Mouse (Mus musculus) forebrain, embryonic 11.5 days (tissue): ENCODE data around the gene Gm4922. TPM values are rescaled to one million over a fixed set of nuclear protein-coding genes. Genes with fewer than 3 reads are reported as not detected.
A peak's percentile ranks its signal among the peaks of the same experiment; 100 is the strongest.

Experiments used
- ATAC-seq: fragments of 200-750 bp; cut with Nextera tagmentation; replicated peaks from 2 replicates; pipeline ENCODE4 v1.8.0; 2017; ENCODE audit warnings: moderate TSS enrichment; ENCODE audit not compliant: low FRiP score
- DNase-seq: peaks from one replicate; pipeline ENCODE4 v3.0.0-alpha.2; 2017; ENCODE audit warnings: low spot score
- H3K27ac ChIP-seq: fragments of 300-500 bp; sonication (generic); 2 replicates; pipeline ENCODE4 v1.5.1; 2014; ENCODE audit warnings: low read depth, low read length
- H3K27me3 ChIP-seq: fragments of 300-500 bp; sonication (generic); 2 replicates; pipeline ENCODE4 v1.6.1; 2014; ENCODE audit warnings: mild to moderate bottlenecking, low read length, mixed read lengths; ENCODE audit not compliant: control insufficient read depth, insufficient read depth
- H3K36me3 ChIP-seq: fragments of 300-500 bp; sonication (generic); 2 replicates; pipeline ENCODE4 v1.6.1; 2014; ENCODE audit warnings: mild to moderate bottlenecking, low read length, moderate library complexity, mixed read lengths; ENCODE audit not compliant: control insufficient read depth, insufficient read depth
- H3K4me1 ChIP-seq: fragments of 300-500 bp; sonication (generic); replicated peaks from 2 replicates; pipeline ENCODE4 v1.6.1; 2014; ENCODE audit warnings: low read length, mixed read lengths; ENCODE audit not compliant: control insufficient read depth, insufficient read depth
- H3K4me2 ChIP-seq: fragments of 300-500 bp; sonication (generic); 2 replicates; pipeline ENCODE4 v1.6.1; 2014; ENCODE audit warnings: low read depth, mild to moderate bottlenecking, low read length, moderate library complexity, mixed read lengths; ENCODE audit not compliant: severe bottlenecking
- H3K4me3 ChIP-seq: fragments of 300-500 bp; sonication (generic); 2 replicates; pipeline ENCODE4 v1.5.1; 2014; ENCODE audit warnings: low read depth, low read length
- H3K9ac ChIP-seq: fragments of 300-500 bp; sonication (generic); 2 replicates; pipeline ENCODE4 v1.6.1; 2014; ENCODE audit warnings: low read length
- H3K9me3 ChIP-seq: fragments of 300-500 bp; sonication (generic); 2 replicates; pipeline ENCODE4 v1.6.1; 2016; ENCODE audit warnings: low read length, mixed read lengths; ENCODE audit not compliant: control insufficient read depth
- WGBS: fragments of 180-500 bp; shearing (Covaris S2); extraction: QIAGEN DNeasy Blood & Tissue Kit; methylation state at CpG from one replicate; pipeline ENCODE4 v1.1.7; 2014; 5-methylcytosine and 5-hydroxymethylcytosine counted together
- polyA plus RNA-seq: library from polyadenylated mRNA; unstranded; fragments of >200 nt; fragmentation: Nextera tagmentation; extraction: Ambion mirVana; gene quantifications from 2 replicates; pipeline ENCODE4 v1.2.1, GENCODE M21; 2014

The Gm4922 gene
- polyA plus RNA-seq, 1 experiment from 2014 or later, result 0.28 TPM

- Histone ChIP-seq H3K27me3 (no peaks in the 10 kb centered on the region), H3K4me1 (no peaks in the 10 kb centered on the region), H3K27ac (no peak within 1 kb of the TSS), H3K36me3 (no peaks in the 10 kb centered on the region), H3K4me3 (peak within 1 kb of the TSS; percentile 57), H3K9me3 (no peaks in the 10 kb centered on the region), H3K9ac (peak within 1 kb of the TSS; percentile 56), H3K4me2 (peak within 1 kb of the TSS; percentile 95)
- 2% methylated on average over 50 of the region's 50 CpGs for WGBS
- DNase-seq (peak; percentile 81), ATAC-seq (peak; percentile 77)
Measured at GRCm38 (mm10) chr10:18743286-18744142, 43.1 kb downstream of the Gm4922 start, which contains the start of gene Arfgef3. Gene Arfgef3, minus strand, starts transcription at chr10:18743949.

GRCm38 (mm10) chr10:18742086-18742485 lies 44.5 kb downstream of the Gm4922 start:
- no peak overlapping the region for H3K4me3 ChIP-seq
- no peaks in the 10 kb centered on the region for H3K36me3 ChIP-seq
- H3K27me3 ChIP-seq, result no peaks in the 10 kb centered on the region
- DNase-seq (no peak), ATAC-seq (no peak)
- no peak overlapping the region for H3K9ac ChIP-seq
- H3K4me1 ChIP-seq, result no peaks in the 10 kb centered on the region
- H3K9me3 ChIP-seq, result no peaks in the 10 kb centered on the region
- 77% methylated on average over 6 of the region's 6 CpGs for WGBS
- no peak overlapping the region for H3K27ac ChIP-seq
- no peak overlapping the region for H3K4me2 ChIP-seq

GRCm38 (mm10) chr10:18741024-18741423 lies 45.6 kb downstream of the Gm4922 start:
- Histone ChIP-seq H3K9me3 (no peaks in the 10 kb centered on the region), H3K4me3 (no peak overlapping the region), H3K36me3 (no peaks in the 10 kb centered on the region), H3K9ac (no peak overlapping the region), H3K4me2 (no peak overlapping the region), H3K27me3 (no peaks in the 10 kb centered on the region), H3K4me1 (no peaks in the 10 kb centered on the region), H3K27ac (no peak overlapping the region)
- DNase-seq, result no peak
- whole genome bisulfite sequencing, result 84% methylated on average over 8 of the region's 8 CpGs
- ATAC-seq, result no peak

Other genes with a start within 250 kb of the Gm4922 start
- gene Hebp2, start 240.7 kb downstream of the Gm4922 start, polyA plus RNA-seq, result 10.3 and 12.0 TPM in 2 replicates
- gene Arfgef3, start 42.8 kb downstream of the Gm4922 start, polyA plus RNA-seq, result 1.3 and 1.4 TPM in 2 replicates
- 11.4 and 11.8 TPM in 2 replicates for gene Perp, start 58.2 kb upstream of the Gm4922 start, polyA plus RNA-seq
- 1.2 and 1.5 TPM in 2 replicates for gene Tnfaip3, start 228.9 kb upstream of the Gm4922 start, polyA plus RNA-seq